28 mouse cellular contexts compared by ENCODE assay signal in genomic region chr17:85142495-85143111, GRCm38 (mm10). TPM values are rescaled to one million over a fixed set of nuclear protein-coding genes. Genes with fewer than 3 reads are reported as not detected.
DNase-seq lines count a peak whose midpoint lies in the region; ATAC-seq and TF ChIP-seq lines count a peak whose summit lies in the region.
"Had no signal": no experiment of that assay in that cellular context is flagged by ENCODE, and none has a peak within 500 bp of the region (broad histone marks: within the 10 kb centered on the region; RNA-seq: fewer than 3 reads in every experiment).

No protein-coding gene starts in this region.

- no peak for TF ChIP-seq EP300 in MEL (IDR thresholded peaks at IDR 0.05; ENCODE audit: low read depth in 1 of 2, low read length in 2 of 2)

- no peak for ATAC-seq in midbrain, embryonic 13.5 days
- ATAC-seq: forebrain, embryonic 16.5 days; hindbrain, embryonic 16.5 days; liver, embryonic 12.5 days had no signal

- peak overlapping the region; percentile 74 for H3K27ac ChIP-seq in midbrain, embryonic 10.5 days (replicated peaks)
- no peak overlapping the region for H3K27ac ChIP-seq in midbrain, embryonic 13.5 days
- H3K27ac ChIP-seq in MEL (ENCODE audit: control insufficient read depth, low read depth, low read length) = no peak overlapping the region
- H3K27ac ChIP-seq: heart, adult 2 months; heart, embryonic 15.5 days; layer of hippocampus, adult 2 months; limb, embryonic 13.5 days; liver, embryonic 12.5 days had no signal

- 0 out of 2 replicates have a peak, but pooled peaks cover 7% of the 10 kb centered on the region for H3K27me3 ChIP-seq in midbrain, embryonic 10.5 days (ENCODE audit: low read depth, poor library complexity, severe bottlenecking)
- no peaks in the 10 kb centered on the region for H3K27me3 ChIP-seq in midbrain, embryonic 13.5 days
- H3K27me3 ChIP-seq in MEL (ENCODE audit: control insufficient read depth in 1 of 2, insufficient read depth in 2 of 2, low read length in 2 of 2) = no peaks in the 10 kb centered on the region
- H3K27me3 ChIP-seq: heart, embryonic 15.5 days; limb, embryonic 13.5 days; liver, embryonic 12.5 days had no signal

- no peak overlapping the region for H3K9ac ChIP-seq in midbrain, embryonic 13.5 days (replicated peaks)
- H3K9ac ChIP-seq in MEL (ENCODE audit: control insufficient read depth, low read depth, low read length, poor library complexity, severe bottlenecking) = no peak overlapping the region
- H3K9ac ChIP-seq: heart, embryonic 15.5 days; limb, embryonic 13.5 days; liver, embryonic 12.5 days had no signal

- H3K36me3 ChIP-seq in midbrain, embryonic 10.5 days = no peaks in the 10 kb centered on the region
- no peaks in the 10 kb centered on the region for H3K36me3 ChIP-seq in midbrain, embryonic 13.5 days
- H3K36me3 ChIP-seq in MEL (ENCODE audit: control insufficient read depth in 1 of 2, insufficient read depth in 2 of 2, low read length in 2 of 2) = peaks cover 0 to 2% of the 10 kb centered on the region in 2 experiments; a peak in 1 of 4 replicates
- H3K36me3 ChIP-seq: forebrain, embryonic 10.5 days; heart, embryonic 15.5 days; limb, embryonic 13.5 days; liver, embryonic 12.5 days had no signal

- no peaks in the 10 kb centered on the region for H3K79me2 ChIP-seq in MEL (ENCODE audit: control insufficient read depth, insufficient read depth, low read length, poor library complexity)

- TF ChIP-seq POLR2A in MEL (IDR thresholded peaks at IDR 0.05; ENCODE audit: control insufficient read depth in 1 of 2, insufficient read depth in 1 of 2, low read depth in 1 of 2, low read length in 2 of 2, poor library complexity in 1 of 2) = no peak

- no peak for TF ChIP-seq RAD21 in MEL (IDR thresholded peaks at IDR 0.05; ENCODE audit: low read depth, low read length)

- no peak for TF ChIP-seq CTCF in MEL (IDR thresholded peaks at IDR 0.05 in 2 of 3, conservative IDR thresholded peaks at IDR 0.05 in 1 of 3; ENCODE audit: control insufficient read depth in 1 of 3, insufficient read depth in 1 of 3, low read depth in 2 of 3, low read length in 3 of 3, poor library complexity in 1 of 3, severe bottlenecking in 1 of 3)

- no peak for DNase-seq in midbrain, embryonic 10.5 days (ENCODE audit: low spot score)
- peak; percentile 9 for DNase-seq in MEL (ENCODE audit: low read depth, low spot score)
- peak; percentile 23 for DNase-seq in mesoderm, embryonic 11.5 days (ENCODE audit: low read depth, low spot score)
- no peak for DNase-seq in cerebellum, adult 11-12 months
- DNase-seq in frontal cortex, postnatal 14 days (ENCODE audit: low spot score in 2 of 2) = no peak
- no peak for DNase-seq in adrenal gland, adult 18-20 months (ENCODE audit: low spot score in 2 of 2)
- DNase-seq: adrenal gland, postnatal 10 days; cerebellum, adult 2 months; cerebellum, postnatal 25 days; gastrocnemius, postnatal 14 days; heart, adult 2 months; heart, postnatal 36 days; kidney, adult 9 months; kidney, postnatal 25 days; layer of hippocampus, postnatal 36 days; lung, adult 18-20 months; lung, postnatal 14 days; right cerebral cortex, adult 18-20 months; right cerebral cortex, postnatal 4 days; thymus, postnatal 14 days had no signal

- WGBS in midbrain, embryonic 10.5 days = 25% methylated on average over 5 of the region's 5 CpGs
- WGBS in midbrain, embryonic 13.5 days = 10% methylated on average over 5 of the region's 5 CpGs

- H3K4me3 ChIP-seq in midbrain, embryonic 10.5 days = no peak overlapping the region
- no peak overlapping the region for H3K4me3 ChIP-seq in midbrain, embryonic 13.5 days (replicated peaks)
- H3K4me3 ChIP-seq in MEL (ENCODE audit: control insufficient read depth in 1 of 2, insufficient read depth in 1 of 2, low read depth in 2 of 2, low read length in 2 of 2) = no peak overlapping the region
- H3K4me3 ChIP-seq: forebrain, embryonic 10.5 days; heart, adult 2 months; heart, embryonic 15.5 days; layer of hippocampus, adult 2 months; limb, embryonic 13.5 days; liver, embryonic 12.5 days had no signal

- H3K9me3 ChIP-seq in midbrain, embryonic 10.5 days (replicated peaks) = no peaks in the 10 kb centered on the region
- no peaks in the 10 kb centered on the region for H3K9me3 ChIP-seq in midbrain, embryonic 13.5 days
- H3K9me3 ChIP-seq in MEL (replicated peaks; ENCODE audit: insufficient read depth, low read length) = no peaks in the 10 kb centered on the region
- H3K9me3 ChIP-seq: forebrain, embryonic 10.5 days; heart, embryonic 15.5 days; limb, embryonic 13.5 days; liver, embryonic 12.5 days had no signal

- peaks cover 11% of the 10 kb centered on the region for H3K4me1 ChIP-seq in midbrain, embryonic 10.5 days
- H3K4me1 ChIP-seq in midbrain, embryonic 13.5 days (replicated peaks) = peaks cover 5% of the 10 kb centered on the region; the same call in 1 of the 2 replicates
- no peaks in the 10 kb centered on the region for H3K4me1 ChIP-seq in MEL (ENCODE audit: control insufficient read depth in 1 of 2, insufficient read depth in 2 of 2, low read length in 2 of 2)
- H3K4me1 ChIP-seq: heart, embryonic 15.5 days; limb, embryonic 13.5 days; liver, embryonic 12.5 days had no signal

- no peak overlapping the region for H3K4me2 ChIP-seq in midbrain, embryonic 13.5 days (replicated peaks)
- H3K4me2 ChIP-seq: heart, embryonic 15.5 days; limb, embryonic 13.5 days; liver, embryonic 12.5 days had no signal

TF ChIP-seq in MEL, 35 proteins besides CTCF, POLR2A, EP300 and RAD21:
- TF ChIP-seq HCFC1 (IDR thresholded peaks at IDR 0.05; ENCODE audit: low read depth, low read length) = no peak
- no peak for TF ChIP-seq GABPA (IDR thresholded peaks at IDR 0.05; ENCODE audit: low read depth, low read length)
- TF ChIP-seq MAX (IDR thresholded peaks at IDR 0.05; ENCODE audit: low read length) = no peak
- no peak for TF ChIP-seq RCOR1 (IDR thresholded peaks at IDR 0.05; ENCODE audit: low read depth, low read length)
- no peak for TF ChIP-seq GATA1 (IDR thresholded peaks at IDR 0.05; ENCODE audit: low read depth, low read length)
- no peak for TF ChIP-seq TAL1 (IDR thresholded peaks at IDR 0.05; ENCODE audit: low read length)
- no peak for TF ChIP-seq MAFK (IDR thresholded peaks at IDR 0.05; ENCODE audit: borderline replicate concordance, low read depth, low read length)
- TF ChIP-seq BHLHE40 (IDR thresholded peaks at IDR 0.05; ENCODE audit: borderline replicate concordance, low read depth, low read length) = no peak
- TF ChIP-seq E2F4 (IDR thresholded peaks at IDR 0.05; ENCODE audit: borderline replicate concordance, low read depth, low read length) = no peak
- no peak for TF ChIP-seq CHD2 (IDR thresholded peaks at IDR 0.05; ENCODE audit: low read length)
- TF ChIP-seq TCF12 (IDR thresholded peaks at IDR 0.05; ENCODE audit: low read depth, low read length) = no peak

RNA-seq across cellular contexts. Expression of gene Camkmt, which starts 52.3 kb away (rescaled TPM):
- polyA plus RNA-seq in midbrain, embryonic 10.5 days (2016; fragmentation: Nextera tagmentation; extraction: Ambion mirVana) = 12.1 and 13.3 TPM in 2 replicates
- polyA plus RNA-seq in midbrain, embryonic 13.5 days (2015; fragmentation: Nextera tagmentation; extraction: Ambion mirVana) = 18.6 and 19.0 TPM in 2 replicates
- total RNA-seq in MEL (2012; rRNA removed) = 1.6 and 2.2 TPM in 2 replicates
- polyA plus RNA-seq in MEL (2012; ENCODE audit: insufficient read depth in 1 of 2, insufficient read length in 2 of 2, low read depth in 1 of 2, low replicate concordance in 2 of 2, missing spikeins in 1 of 2) = 1 to 10 TPM in 1 of 2 experiments, not detected in 1; 5.9 TPM
- total RNA-seq in adrenal gland, adult 18-20 months (2021) = 1 to 10 TPM; 7.4 to 9.0 TPM

RNA-seq across cellular contexts. Expression of gene Prepl, which starts 52.6 kb away (rescaled TPM):
- 30.9 and 40.9 TPM in 2 replicates for polyA plus RNA-seq in midbrain, embryonic 10.5 days (2016; fragmentation: Nextera tagmentation; extraction: Ambion mirVana)
- polyA plus RNA-seq in midbrain, embryonic 13.5 days (2015; fragmentation: Nextera tagmentation; extraction: Ambion mirVana) = 73.8 and 76.9 TPM in 2 replicates
- total RNA-seq in MEL (2012; rRNA removed) = 12.2 and 12.6 TPM in 2 replicates
- polyA plus RNA-seq in MEL (2012; ENCODE audit: insufficient read depth in 1 of 2, insufficient read length in 2 of 2, low read depth in 1 of 2, low replicate concordance in 2 of 2, missing spikeins in 1 of 2) = 10 to 100 TPM in 1 of 2 experiments, not detected in 1; 23.2 TPM
- total RNA-seq in adrenal gland, adult 18-20 months (2021) = 10 to 100 TPM; 40.3 to 40.5 TPM

Comparison
In these comparisons a context has a peak if more than half of its experiments do, and no peak if none do; other contexts are left out.
1. DNase-seq: peak in MEL (single experiment) and mesoderm, embryonic 11.5 days (single experiment); none in midbrain, embryonic 10.5 days (single experiment), cerebellum, adult 11-12 months (single experiment), frontal cortex, postnatal 14 days (0 of 2) and adrenal gland, adult 18-20 months (0 of 2).